Mouse (Mus musculus): ENCODE results near the gene Igfals.

GRCm38 (mm10) chr17:24902124-24902523, 36.3 kb downstream of the Igfals start:
- no peak for TF ChIP-seq EP300 (IDR thresholded peaks at IDR 0.05; ENCODE audit: insufficient read depth, low read depth, low read length)
- no peak for TF ChIP-seq CTCF (IDR thresholded peaks at IDR 0.05; ENCODE audit: low read depth, low read length)
- TF ChIP-seq POLR2A (IDR thresholded peaks at IDR 0.05; ENCODE audit: insufficient read depth, low read length) = no peak
